Mouse (Mus musculus) cerebellum, adult 2 months (tissue): ENCODE results near the gene Capzb. TPM values are rescaled to one million over a fixed set of nuclear protein-coding genes. Genes with fewer than 3 reads are reported as not detected.

Experiments used
- DNase-seq, 2 experiments: peaks; one replicate each; pipeline ENCODE4 v3.0.0; 2021
- H3K27ac ChIP-seq: fragments of 200-500 bp; 2 replicates; pipeline ENCODE4 v1.5.1; 2012; ENCODE audit warnings: low read length, control low read depth, inconsistent platforms; ENCODE audit not compliant: insufficient read depth
- H3K27me3 ChIP-seq: fragments of 200-500 bp; 2 replicates; pipeline ENCODE4 v1.6.1; 2012; ENCODE audit warnings: inconsistent platforms, mild to moderate bottlenecking, low read length, moderate library complexity; ENCODE audit not compliant: control insufficient read depth, insufficient read depth
- H3K4me1 ChIP-seq: fragments of 200-500 bp; 2 replicates; pipeline ENCODE4 v1.6.1; 2011; ENCODE audit warnings: low read length; ENCODE audit not compliant: control insufficient read depth, insufficient read depth
- H3K4me3 ChIP-seq: fragments of 200-500 bp; replicated peaks from 2 replicates; pipeline ENCODE3; 2011; ENCODE audit warnings: mild to moderate bottlenecking, low read depth, low read length, control low read depth; ENCODE audit not compliant: insufficient read depth
- CTCF ChIP-seq: fragments of 200-500 bp; IDR thresholded peaks from 2 replicates; pipeline ENCODE4 v1.5.1; 2011; ENCODE audit warnings: low read depth, mild to moderate bottlenecking, control low read depth, low read length, moderate library complexity, borderline replicate concordance; ENCODE audit not compliant: insufficient read depth
- POLR2A ChIP-seq: fragments of 200-500 bp; IDR thresholded peaks from 2 replicates; pipeline ENCODE4 v1.6.1; 2011; ENCODE audit warnings: low read length, control low read depth, borderline replicate concordance; ENCODE audit not compliant: insufficient read depth
- WGBS: fragments of 180-500 bp; shearing (Covaris S2); methylation state at CpG from one replicate; pipeline ENCODE4 v1.1.7; 2018; 5-methylcytosine and 5-hydroxymethylcytosine counted together
- polyA plus RNA-seq: library from polyadenylated mRNA; depleted of rRNA; stranded (reverse); fragments of >200 nt; gene quantifications from 2 replicates; pipeline ENCODE4 v1.2.3, GENCODE M21; 2012

Capzb gene
- polyA plus RNA-seq, 1 experiment = 220 TPM

GRCm38 (mm10) chr4:139235556-139235955, 42.9 kb downstream of the Capzb start:
- no peak overlapping the region for H3K27ac ChIP-seq
- no peak for TF ChIP-seq POLR2A
- TF ChIP-seq CTCF = no peak
- H3K27me3 ChIP-seq = no peaks in the 10 kb centered on the region
- no peak overlapping the region for H3K4me3 ChIP-seq
- no peak for DNase-seq
- H3K4me1 ChIP-seq = peaks cover 15% of the 10 kb centered on the region
- 80% methylated on average over 7 of the region's 7 CpGs for WGBS

GRCm38 (mm10) chr4:139238612-139239011, 45.9 kb downstream of the Capzb start:
- Histone ChIP-seq H3K4me3 (no peak overlapping the region), H3K27ac (no peak overlapping the region), H3K27me3 (no peaks in the 10 kb centered on the region), H3K4me1 (peaks cover 20% of the 10 kb centered on the region)
- WGBS = 64% methylated on average over 16 of the region's 16 CpGs
- no peak for TF ChIP-seq CTCF
- no peak for TF ChIP-seq POLR2A
- DNase-seq = no peak

GRCm38 (mm10) chr4:139240334-139240733, 47.6 kb downstream of the Capzb start:
- 74% methylated on average over 6 of the region's 6 CpGs for WGBS
- H3K4me1 ChIP-seq = peaks cover 23% of the 10 kb centered on the region
- no peak for DNase-seq
- H3K27me3 ChIP-seq = no peaks in the 10 kb centered on the region
- TF ChIP-seq POLR2A = no peak
- no peak for TF ChIP-seq CTCF
- H3K27ac ChIP-seq = no peak overlapping the region
- no peak overlapping the region for H3K4me3 ChIP-seq

GRCm38 (mm10) chr4:139241678-139242606, 49.2 kb downstream of the Capzb start:
- Histone ChIP-seq H3K4me3 (no peak overlapping the region), H3K27ac (0 out of 2 replicates have a peak overlapping the region, but pooled peaks have one; percentile 15), H3K27me3 (no peaks in the 10 kb centered on the region), H3K4me1 (peaks cover 39% of the 10 kb centered on the region)
- TF ChIP-seq CTCF (no peak), POLR2A (no peak)
- no peak for DNase-seq
- WGBS = 70% methylated on average over 22 of the region's 22 CpGs

- no peak overlapping the region for H3K4me3 ChIP-seq
- TF ChIP-seq CTCF = no peak
- TF ChIP-seq POLR2A = no peak
- WGBS = 35% methylated on average over 7 of the region's 7 CpGs
- H3K4me1 ChIP-seq = peaks cover 45% of the 10 kb centered on the region
- 0 out of 2 replicates have a peak overlapping the region, but pooled peaks have one; percentile 34 for H3K27ac ChIP-seq
- no peak for DNase-seq
- no peaks in the 10 kb centered on the region for H3K27me3 ChIP-seq
These were observed 49.9 kb downstream of the Capzb start for GRCm38 (mm10) chr4:139242607-139242955.

GRCm38 (mm10) chr4:139244176-139244575, 51.5 kb downstream of the Capzb start:
- 53% methylated on average over 3 of the region's 3 CpGs for WGBS
- no peak for TF ChIP-seq CTCF
- TF ChIP-seq POLR2A = no peak
- Histone ChIP-seq H3K27ac (no peak overlapping the region), H3K4me1 (peaks cover 58% of the 10 kb centered on the region), H3K27me3 (no peaks in the 10 kb centered on the region), H3K4me3 (no peak overlapping the region)
- DNase-seq = no peak

GRCm38 (mm10) chr4:139244766-139245165, 52.1 kb downstream of the Capzb start:
- Histone ChIP-seq H3K27ac (no peak overlapping the region), H3K4me1 (peaks cover 58% of the 10 kb centered on the region), H3K4me3 (no peak overlapping the region), H3K27me3 (no peaks in the 10 kb centered on the region)
- 83% methylated on average over 6 of the region's 6 CpGs for WGBS
- no peak for TF ChIP-seq POLR2A
- no peak for TF ChIP-seq CTCF
- DNase-seq = no peak

- Histone ChIP-seq H3K27ac (no peak overlapping the region), H3K4me3 (no peak overlapping the region)
These were observed 52.8 kb downstream of the Capzb start for GRCm38 (mm10) chr4:139245534-139245933.

More at GRCm38 (mm10) chr4:139245534-139245933, 52.8 kb downstream of the Capzb start:
- no peak for TF ChIP-seq CTCF
- TF ChIP-seq POLR2A = no peak
- DNase-seq = no peak
- H3K27me3 ChIP-seq = no peaks in the 10 kb centered on the region
- WGBS = 12% methylated on average over 2 of the region's 2 CpGs
- peaks cover 58% of the 10 kb centered on the region for H3K4me1 ChIP-seq
